Mouse (Mus musculus): ENCODE results near the gene Gm28372.

Gm28372 gene

GRCm38 (mm10) chr2:130404939-130405338, at the start of gene Gm28372, which contains the start of gene 1700020A23Rik:
Gm28372 (plus strand) TSS chr2:130405239.
1700020A23Rik (plus strand) TSS chr2:130405259.
- TF ChIP-seq GATA4 (IDR thresholded peaks at IDR 0.05; ENCODE audit: insufficient replicate concordance, low read length): no peak

GRCm38 (mm10) chr2:130357551-130357950, 47.5 kb upstream of the Gm28372 start:
- no peak for TF ChIP-seq GATA4 (IDR thresholded peaks at IDR 0.05; ENCODE audit: insufficient replicate concordance, low read length)

- TF ChIP-seq GATA4 (IDR thresholded peaks at IDR 0.05; ENCODE audit: insufficient replicate concordance, low read length): no peak
Measured at GRCm38 (mm10) chr2:130358852-130359251, 46.2 kb upstream of the Gm28372 start.

- TF ChIP-seq GATA4 (IDR thresholded peaks at IDR 0.05; ENCODE audit: insufficient replicate concordance, low read length): no peak
Measured at GRCm38 (mm10) chr2:130362511-130363026, 42.5 kb upstream of the Gm28372 start.

GRCm38 (mm10) chr2:130365211-130366094, 39.6 kb upstream of the Gm28372 start:
- no peak for TF ChIP-seq GATA4 (IDR thresholded peaks at IDR 0.05; ENCODE audit: insufficient replicate concordance, low read length)

GRCm38 (mm10) chr2:130367386-130367785, 37.7 kb upstream of the Gm28372 start:
- TF ChIP-seq GATA4 (IDR thresholded peaks at IDR 0.05; ENCODE audit: insufficient replicate concordance, low read length): no peak

- TF ChIP-seq GATA4 (IDR thresholded peaks at IDR 0.05; ENCODE audit: insufficient replicate concordance, low read length): no peak
Measured at GRCm38 (mm10) chr2:130374951-130375350, 30.1 kb upstream of the Gm28372 start.

- no peak for TF ChIP-seq GATA4 (IDR thresholded peaks at IDR 0.05; ENCODE audit: insufficient replicate concordance, low read length)
Measured at GRCm38 (mm10) chr2:130383205-130383604, 21.8 kb upstream of the Gm28372 start.

GRCm38 (mm10) chr2:130383895-130384294, 21.1 kb upstream of the Gm28372 start:
- TF ChIP-seq GATA4 (IDR thresholded peaks at IDR 0.05; ENCODE audit: insufficient replicate concordance, low read length): no peak

- no peak for TF ChIP-seq GATA4 (IDR thresholded peaks at IDR 0.05; ENCODE audit: insufficient replicate concordance, low read length)
Measured at GRCm38 (mm10) chr2:130386212-130386611, 18.8 kb upstream of the Gm28372 start.

- TF ChIP-seq GATA4 (IDR thresholded peaks at IDR 0.05; ENCODE audit: insufficient replicate concordance, low read length): no peak
Measured at GRCm38 (mm10) chr2:130388796-130389195, 16.2 kb upstream of the Gm28372 start.

- TF ChIP-seq GATA4 (IDR thresholded peaks at IDR 0.05; ENCODE audit: insufficient replicate concordance, low read length): no peak
Measured at GRCm38 (mm10) chr2:130390993-130391625, 13.9 kb upstream of the Gm28372 start.

- no peak for TF ChIP-seq GATA4 (IDR thresholded peaks at IDR 0.05; ENCODE audit: insufficient replicate concordance, low read length)
Measured at GRCm38 (mm10) chr2:130392836-130393235, 12.2 kb upstream of the Gm28372 start.

- no peak for TF ChIP-seq GATA4 (IDR thresholded peaks at IDR 0.05; ENCODE audit: insufficient replicate concordance, low read length)
Measured at GRCm38 (mm10) chr2:130395696-130396095, 9.3 kb upstream of the Gm28372 start.

- TF ChIP-seq GATA4 (IDR thresholded peaks at IDR 0.05; ENCODE audit: insufficient replicate concordance, low read length): no peak
Measured at GRCm38 (mm10) chr2:130397186-130397985, 7.7 kb upstream of the Gm28372 start, which contains the start of gene Cpxm1. Cpxm1 (minus strand) TSS chr2:130397574.

All from liver, adult (tissue).